Mouse (Mus musculus) embryo, embryonic 11 days (tissue): ENCODE data around the gene Adamts7.
A peak's percentile ranks its signal among the peaks of the same experiment; 100 is the strongest.

ENCODE experiments used
- DNase-seq: peaks from one replicate; pipeline ENCODE4 v3.0.0-alpha.2; 2015

The Adamts7 gene

DNA sequence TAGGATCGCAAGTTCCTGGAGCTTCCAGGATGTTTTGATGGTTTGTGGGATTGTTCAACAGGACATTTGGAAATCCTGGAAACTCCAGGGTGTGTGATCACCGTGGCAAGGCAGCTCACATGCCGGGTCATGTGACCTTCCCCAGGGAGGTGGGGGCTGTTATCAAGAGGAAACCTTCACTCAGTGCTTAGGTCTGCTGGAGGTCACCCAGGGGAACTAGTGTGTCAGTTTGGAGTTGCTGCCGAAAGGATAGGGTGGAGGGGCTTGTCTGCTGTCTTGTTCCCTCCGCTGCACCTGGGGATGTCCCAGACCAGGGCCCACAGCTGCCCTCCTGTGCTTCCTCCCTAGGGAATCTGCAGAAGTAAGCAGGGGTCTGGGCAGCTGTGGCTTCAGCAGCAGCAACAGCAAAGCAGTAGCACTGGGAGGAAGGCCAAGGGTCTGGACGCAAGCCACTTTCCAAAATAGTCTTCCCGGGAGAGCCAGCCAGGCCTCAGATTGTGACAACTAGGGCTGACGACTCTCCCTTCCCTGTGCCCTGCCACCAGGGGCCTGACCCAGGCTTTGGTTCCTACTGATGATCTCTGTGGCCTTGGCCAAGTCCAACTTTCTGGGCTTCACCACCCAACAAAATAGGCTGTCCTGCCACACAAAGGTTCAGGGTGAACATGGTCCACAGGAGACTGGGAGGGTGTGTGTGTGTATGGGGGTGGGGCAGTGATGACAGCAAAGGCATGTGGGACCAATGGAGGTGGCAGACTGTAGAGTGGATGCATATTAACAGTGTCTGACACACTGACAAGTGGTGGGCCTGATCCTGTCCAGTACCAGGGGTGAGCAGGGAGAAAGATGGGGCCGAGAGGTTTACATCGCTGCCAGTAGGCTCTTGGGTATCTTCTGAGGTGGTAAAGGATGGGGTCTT, 35.9 kb downstream of the Adamts7 start:
- DNase-seq, result no peak

DNA sequence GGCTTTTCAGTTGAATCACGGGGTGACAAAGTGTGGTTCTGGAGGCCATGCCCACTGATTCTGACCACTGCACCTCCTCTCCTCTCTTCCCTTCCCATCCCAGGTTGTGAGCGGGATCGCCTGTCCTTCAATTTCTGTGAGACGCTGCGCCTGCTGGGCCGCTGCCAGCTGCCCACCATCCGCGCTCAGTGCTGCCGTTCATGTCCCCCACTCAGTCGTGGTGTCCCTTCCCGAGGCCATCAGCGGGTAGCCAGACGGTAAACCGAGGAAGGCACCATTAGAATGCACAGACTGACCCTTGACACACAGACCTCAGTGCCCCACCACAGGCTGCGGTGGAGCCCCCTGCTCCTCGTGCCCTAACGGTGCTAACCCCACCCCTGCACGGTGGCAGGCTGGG, 36.7 kb downstream of the Adamts7 start:
- no peak for DNase-seq

DNA sequence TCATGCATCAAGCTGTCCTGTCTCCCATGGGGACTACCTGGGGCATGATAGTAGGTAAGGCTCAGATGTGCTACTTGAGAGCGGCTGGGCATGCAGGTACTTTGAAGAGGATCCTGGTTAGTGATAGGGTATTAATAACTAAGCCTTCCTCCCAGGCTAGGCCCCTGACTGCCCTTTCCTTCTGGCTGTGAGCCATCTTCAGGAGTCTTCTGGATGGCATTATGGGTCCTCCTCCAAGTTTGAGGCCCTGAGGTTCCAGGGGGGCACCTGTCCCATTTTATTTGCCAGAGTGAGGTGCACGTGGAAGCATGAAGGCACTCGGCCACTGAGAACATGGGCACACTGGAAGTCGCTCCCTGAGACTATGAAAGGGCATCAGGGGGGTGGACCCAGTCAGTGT, 37.6 kb downstream of the Adamts7 start:
- DNase-seq, result no peak

DNA sequence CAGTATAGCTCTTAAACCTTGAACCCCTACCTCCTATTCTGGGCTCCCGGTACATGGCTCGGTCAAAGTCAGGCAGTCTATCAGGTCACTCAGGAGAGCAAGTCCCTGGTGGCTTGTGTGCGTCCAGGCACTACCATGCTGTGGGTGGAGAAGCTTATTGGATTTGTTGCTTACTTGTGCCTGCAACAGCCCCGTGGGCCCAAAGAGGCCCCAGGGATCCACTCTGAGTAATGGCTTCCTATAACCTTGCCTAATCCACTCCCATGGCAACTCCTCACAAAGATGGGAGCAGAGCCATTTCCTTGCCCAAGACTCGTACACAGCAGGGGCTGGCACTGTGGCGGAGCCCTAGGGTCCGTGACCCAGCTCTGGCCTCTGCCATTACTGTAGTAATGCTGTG, 38.2 kb downstream of the Adamts7 start:
- no peak for DNase-seq

DNA sequence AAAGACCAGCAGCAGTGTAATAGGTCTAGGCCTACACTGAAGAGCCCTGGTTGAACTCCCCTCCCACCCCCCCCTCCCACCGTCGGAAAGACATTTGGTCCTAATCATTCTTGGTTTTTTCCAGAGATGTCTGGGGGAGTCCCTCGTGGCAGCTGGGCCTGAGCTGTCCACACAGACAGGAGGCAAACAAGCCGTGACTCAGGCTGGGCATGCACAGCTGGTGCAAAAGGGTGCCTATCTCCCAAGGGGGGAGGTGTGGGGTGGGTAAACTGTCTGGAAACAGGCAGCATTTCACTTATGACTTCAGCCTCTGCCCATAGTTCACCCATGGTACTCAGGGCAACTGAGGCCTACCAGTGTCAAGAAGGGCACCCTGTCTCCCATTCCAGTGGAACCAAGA, 38.7 kb downstream of the Adamts7 start:
- no peak for DNase-seq

DNA sequence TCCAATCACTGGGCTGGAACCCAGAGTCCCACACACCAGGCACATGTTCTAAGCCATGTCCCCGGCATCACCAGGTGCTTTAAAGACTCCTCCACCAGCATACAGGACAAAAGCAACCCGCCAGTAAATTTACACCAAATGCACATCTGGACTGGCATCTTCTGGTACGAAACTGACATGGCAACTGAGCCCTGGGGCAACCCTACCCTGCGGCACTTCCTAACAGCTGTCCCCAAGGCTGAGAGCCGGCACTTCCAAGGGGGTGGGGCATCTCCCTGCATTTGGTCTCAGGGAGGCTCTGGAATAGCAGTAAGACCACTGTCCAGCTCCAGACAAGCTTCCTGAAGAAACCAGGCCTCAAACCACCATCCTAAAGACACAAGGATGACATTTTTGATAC, 40.4 kb downstream of the Adamts7 start:
- no peak for DNase-seq

DNA sequence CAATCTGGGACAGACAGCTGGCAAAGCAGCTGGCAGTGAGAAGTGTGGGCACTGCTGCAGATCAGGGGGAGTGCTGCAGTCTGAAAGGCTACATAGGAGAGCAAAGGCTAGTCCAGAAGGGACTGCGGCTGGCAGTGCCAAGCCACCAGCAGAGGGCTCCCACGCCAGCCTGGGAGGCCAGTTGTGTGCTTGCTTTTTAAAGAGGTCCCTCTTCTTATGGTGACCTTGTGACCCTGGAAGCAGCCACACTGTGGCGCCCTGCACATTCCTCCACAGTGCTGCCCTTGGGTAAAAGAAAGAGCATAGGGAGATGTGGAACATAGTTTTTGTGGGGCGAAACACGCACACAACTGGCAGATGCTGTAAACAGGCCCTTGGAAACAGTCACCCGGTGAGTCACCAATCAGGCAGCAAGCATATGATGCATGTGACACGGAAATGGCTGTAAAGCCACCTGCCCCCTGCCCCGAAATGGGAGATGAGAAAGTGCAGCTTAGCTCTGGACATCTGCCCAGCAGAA, 41.6 kb downstream of the Adamts7 start:
- DNase-seq, result peak; percentile 23

DNA sequence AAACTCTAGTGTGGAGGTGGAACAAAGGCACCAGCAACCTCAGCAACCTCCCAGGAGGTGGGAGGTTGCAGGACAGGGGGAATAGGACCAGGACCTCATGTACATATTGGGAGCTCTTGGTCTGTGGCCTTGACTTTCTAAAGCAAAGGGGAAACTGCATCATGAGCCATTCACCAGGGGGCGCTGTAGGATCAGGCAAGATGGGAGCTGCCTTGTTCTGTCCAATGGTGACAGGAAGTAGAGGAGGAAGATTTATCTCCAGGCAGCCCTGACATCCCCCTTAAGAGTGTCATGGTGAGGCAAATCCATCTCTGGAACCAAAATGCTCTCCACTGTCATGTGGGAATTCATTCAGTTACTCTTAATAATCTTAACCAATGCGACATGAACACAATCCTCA, 43.6 kb downstream of the Adamts7 start:
- peak; percentile 82 for DNase-seq

DNA sequence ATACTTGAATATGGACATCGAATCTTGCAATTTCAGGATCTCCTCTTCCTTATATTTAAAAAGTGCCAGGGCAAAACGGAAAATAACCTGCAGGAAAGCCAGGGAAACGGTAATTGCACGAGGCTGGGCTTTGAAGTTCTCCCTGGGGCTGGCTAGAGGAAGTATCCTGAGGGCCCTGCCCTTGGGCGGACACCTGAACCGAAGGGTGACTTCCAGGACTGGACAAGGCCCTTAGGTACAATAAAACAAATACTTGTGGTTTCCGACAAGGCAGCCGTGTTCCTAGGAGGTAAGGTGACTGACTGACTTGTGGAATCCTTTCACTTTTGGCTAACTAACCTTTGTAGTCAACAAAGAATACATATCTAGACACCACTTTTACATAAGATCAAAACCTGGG, 44.9 kb downstream of the Adamts7 start:
- no peak for DNase-seq

DNA sequence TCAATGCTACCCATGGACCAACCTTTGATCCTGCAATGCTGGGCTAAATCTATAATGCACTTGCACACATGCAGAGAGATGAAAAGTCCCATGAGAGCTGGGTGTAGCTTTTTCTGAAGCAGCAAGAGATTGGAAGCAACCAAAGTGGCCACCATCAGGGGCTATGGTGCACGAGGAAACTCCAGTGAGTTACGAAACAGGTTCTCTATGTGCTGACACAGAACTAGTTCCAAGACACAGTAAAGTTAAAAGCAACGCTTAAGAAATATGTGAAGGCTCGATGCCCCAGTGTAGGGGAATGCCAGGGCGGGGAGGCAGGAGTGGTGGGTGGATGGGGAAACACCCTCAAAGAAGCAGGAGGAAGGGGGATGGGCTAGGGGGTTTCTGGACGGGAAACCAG, 45.8 kb downstream of the Adamts7 start:
- no peak for DNase-seq

DNA sequence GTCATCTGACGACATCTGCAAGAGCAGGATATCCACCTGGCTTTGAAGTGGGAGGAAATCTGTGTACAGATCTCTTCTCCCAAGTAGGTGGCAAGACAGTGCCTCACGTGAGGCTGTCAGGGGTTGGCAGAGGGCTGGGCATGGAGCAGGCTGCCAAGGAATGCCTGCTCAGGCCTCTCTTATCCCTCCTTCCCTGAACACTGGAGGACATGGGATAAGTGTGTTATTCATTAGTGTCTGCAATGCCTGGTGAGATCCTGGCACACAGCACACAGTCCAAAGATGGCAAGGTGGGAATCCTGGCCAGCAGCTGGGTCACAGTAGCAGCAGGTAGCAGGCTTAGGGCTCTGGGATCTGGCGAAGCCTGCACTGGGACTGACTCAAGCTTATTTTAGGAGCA, 50.3 kb downstream of the Adamts7 start:
- DNase-seq, result no peak

DNA sequence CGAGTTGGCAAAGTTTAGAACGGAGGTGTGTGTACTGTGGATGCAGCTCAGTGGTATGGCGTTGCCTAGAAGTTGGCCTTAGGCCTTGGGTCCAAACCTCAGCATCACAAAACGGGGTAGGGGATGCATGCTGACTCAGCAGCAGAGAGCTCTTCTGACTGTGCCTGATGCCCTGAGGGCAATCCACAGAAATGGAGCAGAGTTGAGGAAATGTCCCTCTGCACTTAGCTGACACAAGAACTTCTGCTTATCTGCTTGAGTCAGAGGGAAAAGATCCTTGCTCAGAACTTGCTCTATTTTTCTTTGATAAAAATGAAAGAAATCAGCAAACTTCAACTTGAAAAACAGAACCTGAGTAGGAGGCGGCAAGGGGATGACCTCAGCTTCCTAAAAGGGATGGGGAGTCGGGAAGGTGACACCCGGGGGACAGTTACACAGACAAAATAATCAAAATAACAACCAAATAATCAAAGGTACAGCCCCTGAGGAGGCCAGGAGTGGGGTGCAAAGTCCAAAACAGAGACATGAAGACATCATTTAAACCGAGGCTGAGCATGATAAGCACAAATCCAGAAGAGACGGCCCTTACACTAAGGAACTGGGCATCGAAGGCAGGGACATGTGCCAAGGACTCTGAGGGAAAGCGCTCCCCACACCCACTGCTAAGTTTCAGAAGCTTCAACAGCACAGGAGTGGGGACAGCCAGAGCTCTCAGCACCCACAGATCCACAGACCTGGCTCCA, 53.6 kb downstream of the Adamts7 start:
- DNase-seq, result no peak

DNA sequence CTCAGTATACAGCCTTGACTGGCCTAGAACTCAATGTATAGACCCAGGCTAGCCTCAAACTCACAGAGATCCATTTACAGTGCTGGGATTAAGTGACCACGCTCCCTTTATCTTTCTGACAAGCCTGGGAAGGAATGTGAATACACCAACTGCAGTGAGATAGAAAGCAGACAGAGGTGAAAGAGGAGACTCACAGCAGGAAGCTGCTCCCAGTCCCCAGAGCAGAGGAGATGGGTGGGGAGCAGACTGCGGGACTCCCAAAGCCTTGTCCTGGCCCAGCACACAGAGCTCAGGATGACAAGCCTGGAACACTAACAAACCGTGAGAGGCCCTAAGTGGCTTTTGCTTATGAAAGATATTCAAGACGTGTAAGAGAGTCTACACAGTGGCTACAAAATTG, 54.6 kb downstream of the Adamts7 start:
- DNase-seq, result no peak

DNA sequence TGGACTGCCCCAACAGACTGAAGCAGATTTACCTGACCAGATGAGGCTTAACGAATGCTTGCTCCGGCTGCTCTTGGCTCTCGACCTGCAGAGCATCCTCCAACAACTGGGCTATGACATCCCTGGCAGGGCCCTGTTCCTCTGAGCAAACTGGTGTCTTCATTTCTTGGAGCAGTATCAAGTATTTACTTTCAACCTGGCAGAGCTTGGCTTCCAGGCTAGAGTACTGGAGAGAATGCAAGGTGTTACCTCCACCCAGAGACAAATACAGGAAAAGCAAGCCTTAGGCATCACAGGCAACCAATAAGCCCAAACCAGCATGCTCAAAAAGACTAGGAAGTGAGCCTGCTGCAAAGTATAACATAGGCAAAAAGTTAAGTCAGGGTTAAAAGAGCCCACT, 59.4 kb downstream of the Adamts7 start:
- no peak for DNase-seq

DNA sequence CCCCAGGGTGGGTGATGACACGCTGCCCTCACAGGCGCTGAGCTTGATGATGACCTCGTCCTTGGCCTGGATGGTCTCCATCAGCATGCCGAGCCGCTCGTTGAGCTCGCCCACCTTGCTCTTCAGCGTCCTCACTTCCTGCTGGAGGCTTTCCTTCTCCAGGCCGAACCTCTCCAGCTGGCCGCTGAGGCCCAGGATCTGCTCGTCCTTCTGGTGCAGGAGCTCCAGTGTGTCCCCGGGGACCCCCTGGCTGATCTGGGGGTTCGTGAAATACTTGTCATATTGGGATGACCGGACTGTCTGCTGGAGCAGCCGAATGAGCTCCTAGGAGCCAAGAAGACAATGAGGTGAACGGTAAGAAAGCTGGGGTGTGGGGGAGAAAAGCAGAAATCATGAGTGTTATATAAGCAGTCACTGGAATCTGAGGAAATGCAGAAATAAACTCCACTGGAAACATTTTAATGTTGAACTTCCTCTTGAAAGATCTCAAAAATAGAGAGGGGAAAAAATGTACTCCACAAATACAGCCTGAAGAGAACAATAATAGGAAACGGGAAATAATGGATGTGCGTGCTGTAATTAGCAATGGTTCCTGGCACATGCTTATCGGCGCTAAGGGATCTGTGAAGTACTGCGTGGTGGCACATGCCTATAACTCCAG, 63.3 kb downstream of the Adamts7 start:
- DNase-seq, result no peak

DNA sequence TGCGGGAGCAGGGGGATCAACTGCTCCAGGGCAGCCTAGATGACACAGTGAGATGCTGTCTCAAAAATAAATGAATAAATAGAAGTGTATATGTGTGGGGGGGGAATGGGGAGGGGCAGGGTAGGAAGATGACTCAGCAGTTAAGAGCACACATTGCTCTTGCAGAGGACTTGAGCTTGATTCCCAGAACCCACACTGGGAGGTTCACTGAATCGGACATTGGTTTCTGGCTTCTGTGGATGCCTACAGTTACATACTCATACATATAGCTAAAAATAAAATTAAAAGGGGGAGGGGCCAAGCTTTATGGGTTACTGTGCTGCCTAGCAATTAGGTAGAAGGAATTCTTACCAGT, 63.9 kb downstream of the Adamts7 start:
- DNase-seq, result no peak

DNA sequence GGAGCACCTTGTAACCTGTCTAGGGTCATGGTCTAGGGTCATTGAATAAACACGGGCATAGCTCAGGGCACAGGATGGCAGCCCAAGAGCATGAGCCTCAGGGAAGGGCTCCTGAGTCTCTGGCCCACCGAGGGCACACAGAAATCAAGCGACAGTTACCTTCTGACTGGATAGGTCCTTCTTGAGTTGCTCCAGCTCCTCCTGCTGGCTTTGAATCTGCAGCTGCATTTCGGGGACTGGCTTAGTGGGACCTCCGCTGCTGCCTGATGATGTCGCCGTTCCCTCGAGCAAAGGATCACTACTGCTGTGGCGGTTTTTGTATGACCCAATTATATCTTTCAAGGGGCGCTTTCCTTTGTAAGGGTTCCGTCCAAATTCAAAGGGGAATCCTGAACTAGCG, 64.3 kb downstream of the Adamts7 start:
- DNase-seq, result no peak

DNA sequence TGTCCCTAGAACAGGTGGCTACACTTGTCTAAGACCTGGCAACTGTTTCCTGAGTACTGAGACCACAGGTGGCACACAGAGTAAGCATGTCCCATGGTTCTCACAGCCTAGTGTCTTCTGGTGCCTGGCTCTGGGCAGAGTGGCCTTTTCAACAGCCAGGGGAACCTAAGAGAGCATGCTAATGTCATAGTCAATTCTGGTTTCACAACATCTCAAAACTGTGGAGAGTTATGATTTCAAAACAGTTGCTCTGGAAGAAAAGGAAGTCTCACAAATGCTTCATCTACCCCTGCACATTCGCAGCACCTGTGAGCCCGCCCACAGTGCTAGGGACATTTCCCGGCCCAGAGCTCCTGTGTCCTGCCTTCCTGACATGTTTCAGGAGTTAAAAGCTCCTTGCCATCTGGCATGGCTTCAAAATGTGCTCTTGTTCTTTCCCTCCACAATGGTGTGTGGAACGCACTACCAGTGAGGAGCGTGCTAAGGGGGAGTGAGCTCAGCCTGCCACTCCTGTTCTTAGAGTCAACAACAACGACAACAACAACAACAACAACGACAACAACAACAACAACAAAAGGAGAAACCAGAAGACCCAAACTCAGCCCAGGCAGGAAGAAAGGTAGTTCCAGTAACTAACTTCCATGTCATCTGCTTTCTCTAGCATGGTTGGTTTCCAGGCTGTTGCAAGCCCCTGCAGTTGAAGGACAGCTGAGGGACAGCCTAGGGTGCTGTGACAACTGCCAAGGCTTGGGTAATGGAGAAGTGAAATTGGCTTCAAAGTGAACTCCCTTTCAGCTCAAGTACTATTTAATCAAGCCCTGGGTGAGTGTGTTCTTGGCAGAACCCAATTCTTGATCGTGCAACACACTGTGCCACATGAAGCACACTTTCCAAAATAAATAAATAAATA, 70.2 kb downstream of the Adamts7 start:
- no peak for DNase-seq

DNA sequence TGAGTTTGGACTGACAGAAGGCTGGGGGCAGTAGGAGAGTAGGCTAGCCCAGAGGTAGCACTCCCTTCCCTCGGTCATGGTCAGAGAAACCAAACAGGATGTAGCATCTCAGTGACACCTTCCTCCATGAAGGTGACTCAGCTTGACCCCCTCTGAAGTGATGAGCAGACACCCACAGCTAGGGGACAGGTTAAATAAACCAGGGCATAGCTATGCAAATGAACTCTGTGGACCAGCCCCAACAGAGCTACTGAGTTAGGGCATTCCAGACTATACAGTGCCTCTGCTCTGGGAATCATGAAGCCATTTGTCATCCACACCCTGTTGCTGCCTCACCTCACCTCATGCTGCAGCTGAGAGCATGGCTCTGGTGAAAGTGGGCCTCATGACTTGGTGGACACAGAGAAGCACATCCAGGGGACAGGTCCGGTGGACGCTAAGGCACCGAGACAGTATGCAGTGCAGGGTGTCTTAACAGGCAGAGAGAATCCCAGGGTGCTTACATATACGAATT, 71.1 kb downstream of the Adamts7 start:
- no peak for DNase-seq

DNA sequence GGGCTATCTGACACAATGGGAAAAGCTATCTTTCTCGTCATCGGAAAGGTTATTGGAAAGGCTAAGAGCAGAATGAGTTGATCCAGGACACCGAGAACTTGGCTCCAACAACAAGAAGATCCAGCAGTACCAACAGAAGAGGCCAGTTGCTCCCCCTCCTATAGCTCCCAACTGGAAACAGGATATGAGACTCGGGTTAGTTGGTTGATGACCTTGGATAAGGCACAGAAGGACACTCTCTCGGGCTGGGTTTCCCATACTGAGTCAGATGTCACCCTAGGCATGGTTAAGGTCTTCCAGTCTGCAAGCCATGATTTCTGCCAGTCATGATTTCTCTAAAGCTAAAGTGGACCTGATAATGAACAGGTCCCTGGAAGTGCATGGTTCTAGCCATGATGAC, 71.9 kb downstream of the Adamts7 start:
- no peak for DNase-seq

DNA sequence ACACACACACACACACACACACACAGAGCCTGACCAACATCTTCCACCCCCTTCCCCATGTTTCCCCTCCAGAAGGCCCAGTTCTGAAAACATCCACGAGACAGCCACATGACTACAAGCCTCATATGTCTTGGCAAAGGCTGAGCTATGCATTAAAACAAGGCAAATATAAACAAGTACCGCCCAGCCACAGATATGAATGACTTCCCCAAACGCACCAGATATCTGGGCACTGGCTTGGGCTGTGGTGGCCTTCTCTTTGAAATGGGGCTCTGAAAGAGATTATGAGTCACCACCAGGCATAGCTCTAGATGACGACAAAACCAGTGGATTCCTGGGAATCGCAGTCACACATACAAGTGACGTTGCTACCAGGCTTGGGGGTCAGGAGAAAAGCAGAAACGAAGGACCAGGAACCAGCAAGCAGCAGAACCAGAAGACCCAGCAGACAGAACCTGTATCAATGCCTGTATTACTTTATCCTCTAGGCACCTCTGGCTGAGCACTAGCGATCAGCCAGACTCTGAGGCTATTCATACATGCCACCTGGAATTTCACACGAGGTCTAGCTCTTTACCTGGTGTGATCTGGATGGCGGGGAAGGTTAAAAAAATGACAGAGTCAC, 72.5 kb downstream of the Adamts7 start:
- DNase-seq, result no peak

DNA sequence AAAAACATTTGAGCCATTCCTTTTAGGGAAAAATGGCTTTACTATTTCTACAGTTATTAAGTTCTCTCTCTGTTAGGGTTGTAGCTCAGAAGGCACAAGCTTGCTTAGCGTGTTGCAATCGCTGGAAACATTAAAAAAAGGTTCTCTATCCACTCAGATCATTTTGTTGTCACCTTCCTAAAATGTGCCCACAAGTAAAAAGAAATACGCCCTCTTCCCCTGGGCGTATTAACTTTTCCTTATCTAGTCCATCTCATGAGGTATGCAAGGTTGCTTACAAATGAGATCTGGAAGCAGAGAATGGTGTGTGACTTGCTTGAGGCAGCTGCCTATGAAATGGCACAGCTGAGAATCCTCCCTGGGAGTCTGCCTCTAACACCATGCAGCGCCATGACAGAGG, 73.9 kb downstream of the Adamts7 start:
- no peak for DNase-seq
